ENCODE assay signal across 9 mouse cellular contexts in the genomic region with DNA sequence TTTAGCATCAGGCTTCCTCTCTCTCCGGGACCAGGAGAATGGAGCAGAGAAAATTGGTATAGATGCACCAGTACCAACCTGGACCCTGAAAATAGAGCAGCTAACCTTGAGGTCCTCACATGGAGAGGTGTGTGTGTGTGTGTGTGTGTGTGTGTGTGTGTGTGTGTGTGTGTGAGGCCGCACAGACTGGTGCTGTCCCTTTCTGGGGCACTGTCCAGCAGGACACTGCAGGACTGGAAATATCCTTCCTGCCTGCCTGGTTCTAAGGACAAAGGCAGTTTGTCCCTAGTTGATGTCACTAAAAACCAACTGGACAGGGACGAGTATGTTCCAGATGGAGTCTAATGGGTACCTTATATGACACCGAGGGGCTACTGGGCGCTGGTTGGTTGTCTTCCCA.
"Had no signal": no experiment of that assay in that cellular context is flagged by ENCODE, and none has a peak within 500 bp of the region (broad histone marks: within the 10 kb centered on the region; RNA-seq: fewer than 3 reads in every experiment).

No protein-coding gene starts in this region.

- H3K9me3 ChIP-seq: limb, embryonic 12.5 days; limb, embryonic 15.5 days; midbrain, embryonic 12.5 days; midbrain, embryonic 15.5 days; neural tube, embryonic 13.5 days had no signal

- H3K4me3 ChIP-seq: limb, embryonic 12.5 days; limb, embryonic 15.5 days; midbrain, embryonic 12.5 days; midbrain, embryonic 15.5 days; neural tube, embryonic 13.5 days had no signal

- H3K4me1 ChIP-seq: limb, embryonic 12.5 days; limb, embryonic 15.5 days; midbrain, embryonic 12.5 days; midbrain, embryonic 15.5 days; neural tube, embryonic 13.5 days had no signal

- H3K27me3 ChIP-seq: limb, embryonic 12.5 days; limb, embryonic 15.5 days; midbrain, embryonic 12.5 days; midbrain, embryonic 15.5 days; neural tube, embryonic 13.5 days had no signal

- H3K4me2 ChIP-seq: limb, embryonic 12.5 days; limb, embryonic 15.5 days; liver, embryonic 11.5 days; lung, embryonic 14.5 days; midbrain, embryonic 12.5 days; midbrain, embryonic 15.5 days; neural tube, embryonic 13.5 days had no signal

- H3K27ac ChIP-seq: limb, embryonic 12.5 days; limb, embryonic 15.5 days; liver, embryonic 14.5 days; macrophage; midbrain, embryonic 12.5 days; midbrain, embryonic 15.5 days; neural tube, embryonic 13.5 days had no signal
